Mouse (Mus musculus): ENCODE measurements around the gene Ccdc74a. TPM values are rescaled to one million over a fixed set of nuclear protein-coding genes. Genes with fewer than 3 reads are reported as not detected.

Ccdc74a gene
- polyA plus RNA-seq (2012; rRNA removed), result 7.2 and 8.7 TPM in 2 replicates

DNA sequence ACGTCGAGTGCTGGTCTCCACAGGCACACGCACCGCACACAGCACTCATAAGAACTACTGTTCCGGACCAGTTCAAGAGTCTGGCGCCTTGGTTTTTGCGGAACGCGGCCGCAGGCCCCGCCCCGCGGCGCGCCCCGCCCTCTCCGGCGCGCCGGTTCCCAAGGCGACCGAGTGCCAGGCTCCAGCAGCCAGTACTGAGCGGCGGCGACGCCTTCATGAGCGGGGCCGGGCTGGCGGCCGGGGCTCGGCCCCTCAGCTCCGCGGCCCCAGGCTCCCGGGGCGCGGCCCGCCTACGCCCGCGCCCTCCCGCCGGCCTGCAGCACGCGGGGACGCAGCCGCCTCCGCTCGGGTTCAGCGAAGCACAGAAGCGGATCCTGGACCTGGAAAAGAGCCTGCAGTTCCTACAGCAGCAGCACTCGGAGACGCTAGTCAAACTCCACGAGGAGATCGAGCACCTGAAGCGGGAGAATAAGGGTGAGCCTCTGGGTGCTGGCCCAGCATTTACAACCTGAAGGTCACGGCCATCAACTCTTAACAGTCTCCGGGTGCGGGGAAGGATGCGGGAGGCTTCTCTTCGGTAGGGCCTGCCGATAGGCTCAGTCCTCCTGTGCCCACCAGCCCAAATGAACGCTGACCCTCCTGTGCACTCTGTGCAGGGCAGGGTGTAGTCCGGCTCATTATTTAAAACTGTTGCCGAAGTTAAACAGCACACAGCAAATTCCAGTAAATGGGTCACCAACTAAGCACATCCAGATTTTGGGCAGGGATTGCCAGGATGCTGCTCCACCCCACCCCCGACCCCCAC lies at the start of gene Ccdc74a:
Gene Ccdc74a, plus strand, starts transcription at position 161 of the 805 bp plus-strand sequence.

DNA sequence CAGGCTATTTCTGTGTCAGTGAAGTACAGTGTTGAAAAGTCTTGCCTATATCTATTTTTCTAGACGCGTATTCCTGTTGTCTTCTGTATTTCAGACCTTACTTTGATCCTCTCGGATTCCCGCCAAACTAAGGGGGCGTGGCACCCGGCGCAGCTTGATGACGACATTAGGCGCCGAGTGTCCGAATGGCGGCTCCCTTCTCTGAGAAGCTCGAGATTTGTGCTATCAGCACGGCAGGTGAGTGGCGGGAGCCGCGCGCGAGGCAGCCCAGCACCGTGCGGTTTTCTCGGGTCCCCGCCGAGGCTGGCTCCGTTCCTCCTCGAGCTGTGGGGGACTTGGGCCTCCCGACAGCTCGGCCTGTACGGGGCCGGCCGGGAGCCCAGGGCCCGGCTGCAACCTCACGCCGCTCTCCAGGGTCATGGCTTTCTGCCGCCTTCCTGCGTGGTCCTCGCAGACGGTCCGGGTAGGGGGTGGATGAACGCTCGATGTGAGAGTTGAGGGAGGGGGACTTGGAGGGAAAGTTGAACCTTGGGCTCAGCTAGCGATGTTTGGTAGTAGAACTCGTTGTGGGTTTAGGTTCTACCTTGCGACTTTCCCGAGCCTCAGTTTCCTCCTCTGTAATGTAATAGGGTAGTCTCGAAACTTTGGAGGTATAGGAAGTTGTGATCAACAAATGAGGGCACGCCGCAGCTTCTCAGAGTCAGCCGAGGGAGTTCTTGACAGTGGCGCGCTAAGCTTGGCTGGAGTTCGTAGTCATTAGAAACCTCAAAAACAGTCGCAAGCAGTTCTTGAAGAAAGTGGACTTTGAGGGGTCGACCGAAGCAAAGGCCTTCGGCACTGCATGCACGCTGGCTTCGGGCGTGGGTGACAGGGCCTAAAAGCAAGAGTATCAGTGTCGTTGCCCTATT lies 26.8 kb upstream of the Ccdc74a start, which contains the start of gene Smpd4:
Gene Smpd4, plus strand, starts transcription at position 157 of the 908 bp plus-strand sequence.

Other genes with a start within 250 kb of the Ccdc74a start
- 12.6 and 13.4 TPM in 2 replicates for gene Snap29, start 240.5 kb upstream of the Ccdc74a start, polyA plus RNA-seq (2012; rRNA removed)
- gene Pi4ka, start 240.2 kb upstream of the Ccdc74a start, polyA plus RNA-seq (2012; rRNA removed), result 131 and 133 TPM in 2 replicates
- gene Crkl, start 194.5 kb upstream of the Ccdc74a start, polyA plus RNA-seq (2012; rRNA removed), result 33.8 and 39.8 TPM in 2 replicates
- 16.5 and 20.2 TPM in 2 replicates for gene Aifm3, start 156.9 kb upstream of the Ccdc74a start, polyA plus RNA-seq (2012; rRNA removed)
- gene Lztr1, start 137.8 kb upstream of the Ccdc74a start, polyA plus RNA-seq (2012; rRNA removed), result 264 and 273 TPM in 2 replicates
- gene Thap7, start 115.3 kb upstream of the Ccdc74a start, polyA plus RNA-seq (2012; rRNA removed), result 77.6 and 81.3 TPM in 2 replicates
- 0.45 and 0.53 TPM in 2 replicates for gene Lrrc74b, start 85.2 kb upstream of the Ccdc74a start, polyA plus RNA-seq (2012; rRNA removed)
- gene P2rx6, start 84.6 kb upstream of the Ccdc74a start, polyA plus RNA-seq (2012; rRNA removed), result 1.5 and 2.1 TPM in 2 replicates
- gene Slc7a4, start 63.3 kb upstream of the Ccdc74a start, polyA plus RNA-seq (2012; rRNA removed), result 20.6 and 23.0 TPM in 2 replicates
- 96.9 and 97.1 TPM in 2 replicates for gene Smpd4, start 27.1 kb upstream of the Ccdc74a start, polyA plus RNA-seq (2012; rRNA removed)
- 66.0 and 74.6 TPM in 2 replicates for gene Med15, start 86.4 kb downstream of the Ccdc74a start, polyA plus RNA-seq (2012; rRNA removed)
- 87.9 and 99.2 TPM in 2 replicates for gene Klhl22, start 113.1 kb downstream of the Ccdc74a start, polyA plus RNA-seq (2012; rRNA removed)
- gene Scarf2, start 150.8 kb downstream of the Ccdc74a start, polyA plus RNA-seq (2012; rRNA removed), result 13.9 and 53.3 TPM in 2 replicates
- gene B830017H08Rik, start 186.7 kb downstream of the Ccdc74a start, polyA plus RNA-seq (2012; rRNA removed), result 2.3 and 3.5 TPM in 2 replicates
- 13.6 and 15.8 TPM in 2 replicates for gene Car15, start 191.9 kb downstream of the Ccdc74a start, polyA plus RNA-seq (2012; rRNA removed)
- gene Gm20518, start 245.2 kb downstream of the Ccdc74a start, polyA plus RNA-seq (2012; rRNA removed), result 2.5 and 2.7 TPM in 2 replicates
- gene Tssk1, start 247.8 kb downstream of the Ccdc74a start, polyA plus RNA-seq (2012; rRNA removed), result 0.08 and 0.09 TPM in 2 replicates

All from central nervous system, embryonic 14 days (tissue).